Mouse (Mus musculus) layer of hippocampus, adult 8-10 months (tissue): Measurements from ENCODE around the gene Ptges3. TPM values are rescaled to one million over a fixed set of nuclear protein-coding genes. Genes with fewer than 3 reads are reported as not detected.

Experiments used
- DNase-seq, 2 experiments: peaks; one replicate each; pipeline ENCODE4 v3.0.0; 2022; ENCODE audit warnings: low spot score in 2 of 2
- microRNA-seq, 2 experiments: library from miRNA; unstranded; fragments of <30 nt; microRNA quantifications; one replicate each; pipeline ENCODE4 v1.2.0; 2022
- total RNA-seq, 4 experiments: library from RNA; stranded (reverse); gene quantifications; 2 replicates each; pipeline ENCODE4 v1.2.4; 2022

The Ptges3 gene
- total RNA-seq, 4 experiments from 2014 or later, result 128 to 136 (median 133) TPM

GRCm38 (mm10) chr10:128092506-128093495 is 34.0 kb downstream of the Ptges3 start:
- DNase-seq, result peak; percentile 59 to 61

- DNase-seq, result no peak
Measured at GRCm38 (mm10) chr10:128093496-128094294, 34.9 kb downstream of the Ptges3 start.

- peak; percentile 49 to 50 for DNase-seq
Measured at GRCm38 (mm10) chr10:128094340-128094968, 35.7 kb downstream of the Ptges3 start.

GRCm38 (mm10) chr10:128095003-128095636 is 36.4 kb downstream of the Ptges3 start:
- DNase-seq, result no peak

GRCm38 (mm10) chr10:128096313-128096692 is 37.5 kb downstream of the Ptges3 start:
- no peak for DNase-seq

- DNase-seq, result peak; percentile 45 to 60
Measured at GRCm38 (mm10) chr10:128096693-128097586, 38.2 kb downstream of the Ptges3 start.

- DNase-seq, result peak; percentile 38 to 41
Measured at GRCm38 (mm10) chr10:128097587-128097971, 38.8 kb downstream of the Ptges3 start.

- no peak for DNase-seq
Measured at GRCm38 (mm10) chr10:128110103-128110761, 51.5 kb downstream of the Ptges3 start.

GRCm38 (mm10) chr10:128111227-128111626 is 52.5 kb downstream of the Ptges3 start:
- DNase-seq, result no peak

- no peak for DNase-seq
Measured at GRCm38 (mm10) chr10:128123833-128124232, 65.1 kb downstream of the Ptges3 start.

- DNase-seq, result no peak
Measured at GRCm38 (mm10) chr10:128124831-128125230, 66.1 kb downstream of the Ptges3 start.

GRCm38 (mm10) chr10:128125951-128126350 is 67.2 kb downstream of the Ptges3 start:
- DNase-seq, result no peak

Small RNAs within 50 kb of the gene (microRNA-seq; reads per million reads assigned to microRNA genes)
- gene Mir677, result 12.4 to 20.1 reads per million in 2 experiments

Other genes starting within 250 kb of the Ptges3 start
- gene Rdh19, start 209.0 kb upstream of the Ptges3 start, total RNA-seq, result not detected
- gene Rdh16f2, start 192.5 kb upstream of the Ptges3 start, total RNA-seq, result not detected
- gene Rdh7, start 170.1 kb upstream of the Ptges3 start, total RNA-seq, result not detected
- gene Sdr9c7, start 160.4 kb upstream of the Ptges3 start, total RNA-seq, result not detected
- gene Hsd17b6, start 51.3 kb upstream of the Ptges3 start, total RNA-seq, result not detected
- gene Prim1, start 43.8 kb upstream of the Ptges3 start, total RNA-seq, result 1 to 10 TPM; 6.0 to 9.1 (median 8.0) TPM
- gene Naca, start 23.4 kb upstream of the Ptges3 start, total RNA-seq, result 100 to 1,000 TPM; 310 to 353 (median 340) TPM
- gene Atp5b, start 24.3 kb downstream of the Ptges3 start, total RNA-seq, result 1,000 to 10,000 TPM; 1,554 to 1,727 (median 1,622) TPM
- 10 to 100 TPM; 38.8 to 50.0 (median 46.3) TPM for gene Baz2a, start 32.6 kb downstream of the Ptges3 start, total RNA-seq
- gene Rbms2, start 121.3 kb downstream of the Ptges3 start, total RNA-seq, result 10 to 100 TPM; 12.1 to 19.4 (median 16.5) TPM
- 10 to 100 TPM; 24.4 to 33.2 (median 24.6) TPM for gene Gls2, start 135.5 kb downstream of the Ptges3 start, total RNA-seq
- 10 to 100 TPM in 1 of 4 experiments, 1 to 10 TPM in 3; 9.2 to 10.3 (median 9.6) TPM for gene Spryd4, start 152.9 kb downstream of the Ptges3 start, total RNA-seq
- gene Mip, start 166.9 kb downstream of the Ptges3 start, total RNA-seq, result not detected
- gene Timeless, start 173.1 kb downstream of the Ptges3 start, total RNA-seq, result 1 to 10 TPM; 5.7 to 8.0 (median 7.4) TPM
- not detected for gene Apon, start 195.1 kb downstream of the Ptges3 start, total RNA-seq
- gene Apof, start 209.7 kb downstream of the Ptges3 start, total RNA-seq, result not detected
- gene Stat2, start 211.6 kb downstream of the Ptges3 start, total RNA-seq, result 10 to 100 TPM; 34.3 to 39.3 (median 37.8) TPM
- not detected for gene Il23a, start 239.8 kb downstream of the Ptges3 start, total RNA-seq
- gene Pan2, start 244.4 kb downstream of the Ptges3 start, total RNA-seq, result 10 to 100 TPM; 14.6 to 16.3 (median 15.5) TPM